Mouse (Mus musculus) liver, postnatal 0 days (tissue): ENCODE measurements around the gene Lonp1. TPM values are rescaled to one million over a fixed set of nuclear protein-coding genes. Genes with fewer than 3 reads are reported as not detected.

ENCODE experiments used
- ATAC-seq: fragments of 200-750 bp; cut with Nextera tagmentation; 2 replicates; pipeline ENCODE4 v1.8.0; 2017; ENCODE audit warnings: mild to moderate bottlenecking, moderate library complexity
- DNase-seq: peaks from one replicate; pipeline ENCODE4 v3.0.0-alpha.2; 2016
- H3K27ac ChIP-seq: fragments of 300-500 bp; sonication (generic); 2 replicates; pipeline ENCODE4 v1.5.1; 2014; ENCODE audit warnings: antibody characterized with exemption, moderate library complexity, mild to moderate bottlenecking, low read depth
- H3K27me3 ChIP-seq: fragments of 300-500 bp; sonication (generic); 2 replicates; pipeline ENCODE4 v1.6.1; 2014; ENCODE audit warnings: low read length, control low read depth, mixed read lengths; ENCODE audit not compliant: insufficient read depth
- H3K36me3 ChIP-seq: fragments of 300-500 bp; sonication (generic); replicated peaks from 2 replicates; pipeline ENCODE4 v1.6.1; 2014; ENCODE audit warnings: mild to moderate bottlenecking, control low read depth, low read length, moderate library complexity, mixed read lengths; ENCODE audit not compliant: insufficient read depth
- H3K4me1 ChIP-seq: fragments of 300-500 bp; sonication (generic); 2 replicates; pipeline ENCODE4 v1.6.1; 2014; ENCODE audit warnings: antibody characterized with exemption, mild to moderate bottlenecking, control low read depth; ENCODE audit not compliant: insufficient read depth
- H3K4me2 ChIP-seq: fragments of 300-500 bp; sonication (generic); 2 replicates; pipeline ENCODE4 v1.6.1; 2014; ENCODE audit warnings: low read depth, mild to moderate bottlenecking, low read length, moderate library complexity, mixed read lengths
- H3K4me3 ChIP-seq: fragments of 300-500 bp; sonication (generic); 2 replicates; pipeline ENCODE4 v1.5.1; 2014; ENCODE audit warnings: low read depth, low read length
- H3K9ac ChIP-seq: fragments of 300-500 bp; sonication (generic); replicated peaks from 2 replicates; pipeline ENCODE4 v1.6.1; 2014; ENCODE audit warnings: mild to moderate bottlenecking, moderate library complexity
- H3K9me3 ChIP-seq: fragments of 300-500 bp; sonication (generic); 2 replicates; pipeline ENCODE4 v1.6.1; 2016; ENCODE audit warnings: mild to moderate bottlenecking, control low read depth, low read length, mixed read lengths
- CTCF ChIP-seq: sonication (generic); IDR thresholded peaks from 2 replicates; pipeline ENCODE4 v1.5.1; 2016; ENCODE audit warnings: antibody characterized with exemption, low read depth
- EP300 ChIP-seq: IDR thresholded peaks from 2 replicates; pipeline ENCODE4 v1.6.1; 2016; ENCODE audit warnings: antibody characterized with exemption, low read depth, mild to moderate bottlenecking
- WGBS: fragments of 180-500 bp; shearing (Covaris S2); extraction: QIAGEN DNeasy Blood & Tissue Kit; methylation state at CpG from one replicate; pipeline ENCODE4 v1.1.7; 2014; ENCODE audit not compliant: insufficient replicate concordance; 5-methylcytosine and 5-hydroxymethylcytosine counted together
- polyA plus RNA-seq: library from polyadenylated mRNA; unstranded; fragments of >200 nt; fragmentation: Nextera tagmentation; extraction: Ambion mirVana; gene quantifications from 2 replicates; pipeline ENCODE4 v1.2.1, GENCODE M21; 2015

Gene Lonp1
- polyA plus RNA-seq, 1 experiment from 2014 or later, result 31.9 TPM

DNA sequence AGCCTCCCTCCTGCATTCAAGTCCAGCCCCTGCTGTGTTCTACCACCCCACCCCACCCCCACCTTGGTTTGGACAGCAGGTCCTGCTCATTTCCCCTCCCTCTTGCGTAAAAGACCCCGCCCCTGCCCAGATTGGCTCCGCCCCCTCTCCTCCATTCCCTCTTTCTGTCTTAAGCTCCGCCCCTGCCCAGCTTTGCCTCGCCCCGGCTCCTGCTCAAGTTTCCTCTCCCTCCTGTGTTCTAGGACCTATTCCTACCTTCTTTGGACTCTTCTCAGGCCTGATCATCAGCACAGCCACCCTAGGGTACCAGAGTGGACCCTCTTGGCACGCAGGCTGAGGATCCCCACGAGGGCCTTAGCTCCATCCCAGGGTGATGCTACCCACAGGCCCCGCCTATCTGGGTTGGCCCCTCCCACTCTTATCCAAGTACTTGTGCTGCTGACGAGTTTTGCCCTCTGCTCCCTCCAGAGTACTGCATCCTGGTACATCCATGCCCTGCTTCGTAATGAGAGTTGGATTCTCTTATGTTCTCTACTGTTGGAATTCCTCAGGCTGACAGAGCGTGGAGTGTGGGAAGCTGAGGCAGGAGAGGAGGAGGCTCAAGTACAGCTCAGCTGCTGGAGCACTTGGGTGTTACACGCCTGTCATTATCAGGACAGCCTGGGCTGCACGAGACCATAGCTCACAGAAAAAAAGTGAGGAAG lies 14.7 kb downstream of the Lonp1 start:
- Histone ChIP-seq H3K27me3 (no peaks in the 10 kb centered on the region), H3K4me2 (peak overlapping the region; percentile 63), H3K27ac (peak overlapping the region; percentile 86), H3K9ac (0 out of 2 replicates have a peak overlapping the region, but pooled peaks have one; percentile 5), H3K36me3 (peaks cover 29% of the 10 kb centered on the region), H3K4me1 (peaks cover 43% of the 10 kb centered on the region), H3K4me3 (no peak overlapping the region; the same call in 1 of the 2 replicates), H3K9me3 (no peaks in the 10 kb centered on the region)
- peak; percentile 87 for DNase-seq
- peak; percentile 42 for ATAC-seq
- 14% methylated on average over 14 of the region's 14 CpGs for WGBS
- no peak for TF ChIP-seq EP300
- no peak for TF ChIP-seq CTCF

DNA sequence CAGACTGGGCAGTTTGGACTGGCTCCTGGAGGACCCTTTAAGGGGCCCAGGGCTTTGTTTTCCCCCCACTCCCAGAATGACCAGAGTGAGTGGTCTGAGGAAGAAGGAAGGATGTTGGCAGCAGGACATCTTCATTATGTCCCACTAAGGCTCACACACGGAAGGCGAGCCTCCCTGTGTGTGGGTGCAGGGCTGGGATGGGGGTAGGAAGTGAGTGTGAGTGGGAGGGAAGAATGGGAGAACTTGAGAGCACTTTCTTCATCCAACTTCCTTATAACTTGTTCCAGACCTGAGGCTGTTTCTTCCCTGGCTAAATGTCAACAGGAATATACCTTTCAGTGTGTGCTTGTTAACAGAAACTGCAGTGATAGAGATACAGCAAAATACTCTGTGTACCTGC lies 15.4 kb downstream of the Lonp1 start:
- ATAC-seq (no peak), DNase-seq (no peak)
- Histone ChIP-seq H3K36me3 (peaks cover 31% of the 10 kb centered on the region), H3K27me3 (no peaks in the 10 kb centered on the region), H3K9ac (no peak overlapping the region), H3K27ac (peak overlapping the region; percentile 86), H3K9me3 (no peaks in the 10 kb centered on the region), H3K4me2 (0 out of 2 replicates have a peak overlapping the region, but pooled peaks have one; percentile 63), H3K4me3 (no peak overlapping the region), H3K4me1 (peaks cover 43% of the 10 kb centered on the region)
- WGBS, result 89% methylated on average over 2 of the region's 2 CpGs
- TF ChIP-seq CTCF (no peak), EP300 (no peak)

DNA sequence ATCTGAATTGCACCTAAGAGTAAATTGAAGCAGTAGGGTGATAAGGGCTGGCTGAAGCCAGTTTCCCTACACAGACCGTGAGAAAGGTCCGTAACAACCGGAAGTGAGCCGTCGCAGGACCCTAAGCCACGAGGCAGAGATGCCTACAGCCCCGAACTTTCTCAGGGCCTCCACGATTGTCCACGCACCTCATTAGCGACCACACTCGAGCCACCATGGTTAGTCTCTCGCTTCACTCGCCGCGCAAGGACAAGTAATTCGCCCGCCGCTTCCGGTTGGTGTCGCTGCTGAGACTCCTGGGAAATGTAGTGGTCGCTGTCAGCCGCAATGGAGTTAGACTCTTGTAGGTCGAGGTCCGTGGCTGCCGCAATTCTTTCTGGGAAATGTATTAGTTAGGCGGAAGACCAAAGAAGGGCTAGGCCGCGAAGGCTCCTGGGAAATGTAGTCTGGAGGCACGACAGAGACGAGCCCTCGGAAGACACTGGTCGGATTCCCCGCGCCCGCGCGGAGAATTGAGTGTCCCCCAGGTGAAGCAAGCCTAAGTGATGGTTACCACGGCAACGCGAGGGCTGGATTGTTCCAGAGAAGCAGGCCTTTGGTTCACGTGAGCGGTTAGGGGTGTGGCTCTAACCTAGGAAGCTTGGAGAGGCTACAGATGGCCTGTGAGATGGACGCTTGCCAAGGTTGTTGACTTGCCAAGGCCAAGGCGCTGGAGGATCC lies 17.1 kb downstream of the Lonp1 start, which contains the start of gene 2410015M20Rik:
Gene 2410015M20Rik, minus strand, starts transcription at position 320 of the 720 bp plus-strand sequence.
- ATAC-seq (peak; percentile 80), DNase-seq (peak; percentile 94)
- under 1% methylated on average over 44 of the region's 44 CpGs for WGBS
- Histone ChIP-seq H3K9me3 (no peaks in the 10 kb centered on the region), H3K9ac (peak within 1 kb of the TSS; percentile 81), H3K27ac (peak within 1 kb of the TSS; percentile 90), H3K4me3 (peak within 1 kb of the TSS; percentile 77), H3K4me2 (peak within 1 kb of the TSS; percentile 79), H3K36me3 (peaks cover 30% of the 10 kb centered on the region), H3K4me1 (peaks cover 38% of the 10 kb centered on the region), H3K27me3 (no peaks in the 10 kb centered on the region)
- TF ChIP-seq CTCF (peak; percentile 88), EP300 (no peak)

DNA sequence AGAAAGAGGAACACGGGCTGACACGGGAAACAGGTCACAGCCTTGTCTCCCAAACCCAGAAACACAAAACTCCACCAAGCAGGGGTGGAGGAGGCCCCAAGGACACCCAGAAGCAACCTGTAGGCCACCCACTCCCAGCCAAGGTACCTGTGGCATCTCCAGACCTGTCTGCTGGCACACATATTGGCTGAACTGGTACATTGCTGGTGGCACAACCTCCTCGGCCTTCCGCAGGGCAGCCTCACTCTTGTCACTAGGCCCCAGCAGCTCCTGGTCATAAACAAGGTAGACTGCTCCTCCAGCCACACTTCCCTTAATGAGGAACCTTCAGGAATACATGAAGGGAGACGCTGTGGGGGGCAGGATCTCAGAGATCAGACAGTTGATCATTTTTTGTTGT lies 18.0 kb downstream of the Lonp1 start:
- no peaks in the 10 kb centered on the region for H3K9me3 ChIP-seq
- peaks cover 31% of the 10 kb centered on the region for H3K4me1 ChIP-seq
- WGBS, result 34% methylated on average over 5 of the region's 5 CpGs
- peak overlapping the region; percentile 81 for H3K9ac ChIP-seq
- H3K4me2 ChIP-seq, result peak overlapping the region; percentile 79
- DNase-seq (no peak), ATAC-seq (no peak)
- TF ChIP-seq CTCF (no peak), EP300 (no peak)
- peak overlapping the region; percentile 77 for H3K4me3 ChIP-seq
- no peaks in the 10 kb centered on the region for H3K27me3 ChIP-seq
- peak overlapping the region; percentile 90 for H3K27ac ChIP-seq
- H3K36me3 ChIP-seq, result peaks cover 38% of the 10 kb centered on the region

DNA sequence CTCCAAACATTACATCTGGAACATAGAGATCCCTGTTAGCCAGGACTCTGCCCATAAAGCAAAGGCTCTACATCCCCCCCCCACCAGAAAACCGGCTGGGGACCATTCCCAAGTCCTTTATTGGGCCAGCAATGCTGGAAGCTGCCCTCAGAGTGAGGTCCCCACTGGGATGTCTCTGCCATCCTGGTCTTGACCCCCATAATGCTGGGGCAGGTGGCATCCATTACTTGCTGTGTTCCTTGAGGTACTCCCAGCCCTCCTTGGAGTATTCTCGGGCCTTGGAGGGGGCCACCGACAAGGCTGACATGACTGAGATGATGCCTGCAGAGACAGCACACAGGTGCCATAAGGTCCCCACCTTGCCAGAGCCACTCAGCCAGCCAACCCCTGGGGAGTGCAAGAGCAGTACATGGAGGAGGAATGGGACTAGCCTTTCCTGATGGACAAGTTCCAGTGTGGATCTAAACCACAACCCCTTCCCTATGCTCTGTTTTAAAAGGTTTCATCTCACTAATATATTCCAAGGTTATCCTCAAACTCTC lies 19.1 kb downstream of the Lonp1 start:
- TF ChIP-seq EP300 (no peak), CTCF (no peak)
- 62% methylated on average over 3 of the region's 3 CpGs for WGBS

DNA sequence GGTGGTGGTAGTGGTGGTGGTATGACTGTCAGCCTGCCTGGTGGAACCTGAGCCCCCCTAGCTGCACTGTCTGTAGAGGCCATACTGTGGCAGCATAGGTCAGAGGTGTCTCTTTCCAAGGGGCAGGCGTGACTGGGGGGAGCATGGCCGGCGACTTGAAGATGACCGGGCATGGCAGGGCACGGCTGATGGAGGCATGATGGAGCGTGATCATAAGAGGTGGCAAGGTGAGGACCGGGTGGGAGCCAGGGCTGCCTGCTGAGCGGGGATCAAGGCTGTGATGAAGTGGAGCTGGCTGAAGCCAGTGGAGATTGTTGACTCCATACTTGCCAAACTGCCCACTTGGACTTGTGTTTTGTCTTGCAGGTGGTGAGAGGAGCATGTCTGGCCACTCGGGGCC lies 21.3 kb downstream of the Lonp1 start:
- no peak overlapping the region for H3K27ac ChIP-seq
- H3K4me3 ChIP-seq, result no peak overlapping the region
- H3K27me3 ChIP-seq, result no peaks in the 10 kb centered on the region
- no peak for ATAC-seq
- no peak overlapping the region for H3K9ac ChIP-seq
- no peak overlapping the region for H3K4me2 ChIP-seq
- no peak for TF ChIP-seq CTCF
- no peak for TF ChIP-seq EP300
- no peaks in the 10 kb centered on the region for H3K9me3 ChIP-seq
- peaks cover 68% of the 10 kb centered on the region for H3K36me3 ChIP-seq
- WGBS, result 88% methylated on average over 9 of the region's 9 CpGs
- no peak for DNase-seq
- H3K4me1 ChIP-seq, result peaks cover 14% of the 10 kb centered on the region

More for the DNA sequence above, 19.1 kb downstream of the Lonp1 start:
- H3K9me3 ChIP-seq, result no peaks in the 10 kb centered on the region
- no peak overlapping the region for H3K4me2 ChIP-seq
- no peaks in the 10 kb centered on the region for H3K27me3 ChIP-seq
- H3K4me1 ChIP-seq, result peaks cover 29% of the 10 kb centered on the region
- H3K27ac ChIP-seq, result no peak overlapping the region
- H3K9ac ChIP-seq, result no peak overlapping the region
- DNase-seq, result no peak
- ATAC-seq, result no peak
- peaks cover 49% of the 10 kb centered on the region for H3K36me3 ChIP-seq
- H3K4me3 ChIP-seq, result no peak overlapping the region
